Mouse (Mus musculus): ENCODE measurements around the gene Adgrl2. TPM values are rescaled to one million over a fixed set of nuclear protein-coding genes. Genes with fewer than 3 reads are reported as not detected.
A peak's percentile ranks its signal among the peaks of the same experiment; 100 is the strongest.

Adgrl2 gene
- polyA plus RNA-seq, 1 experiment from 2014 or later = 42.5 TPM

DNA sequence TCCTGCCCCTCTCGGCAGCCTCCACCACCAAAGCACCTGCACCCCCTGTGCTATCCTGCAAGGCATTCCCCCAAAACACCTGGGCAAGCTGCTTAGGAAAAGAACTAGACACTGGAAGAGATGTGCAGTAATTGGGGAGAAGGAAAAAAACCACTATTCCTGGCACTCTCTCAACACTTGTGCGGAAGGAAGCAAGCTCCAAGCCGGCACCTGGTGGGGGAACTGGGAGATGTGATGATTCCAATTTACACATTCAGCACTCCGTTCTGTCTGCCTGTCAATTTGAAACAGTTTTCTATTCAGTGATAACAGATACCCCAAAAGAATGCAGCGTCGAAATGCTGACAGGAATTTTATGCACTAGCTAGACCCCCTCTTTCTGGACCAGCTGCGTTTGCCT, 50.9 kb downstream of the Adgrl2 start:
- H3K4me1 ChIP-seq (replicated peaks; ENCODE audit: insufficient read depth, low read length) = 0 out of 2 replicates have a peak, but pooled peaks cover 6% of the 10 kb centered on the region
- no peaks in the 10 kb centered on the region for H3K9me3 ChIP-seq (replicated peaks; ENCODE audit: low read length)
- no peak overlapping the region for H3K27ac ChIP-seq
- no peaks in the 10 kb centered on the region for H3K27me3 ChIP-seq (ENCODE audit: insufficient read depth, low read length)
- H3K9ac ChIP-seq (ENCODE audit: low read depth, low read length) = no peak overlapping the region
- no peak for TF ChIP-seq CTCF (IDR thresholded peaks at IDR 0.05; ENCODE audit: low read depth)
- H3K4me3 ChIP-seq (replicated peaks; ENCODE audit: low read depth, low read length) = no peak overlapping the region
- 51% methylated on average over 7 of the region's 7 CpGs for WGBS
- DNase-seq (ENCODE audit: low spot score) (no peak), ATAC-seq (replicated peaks; ENCODE audit: low FRiP score, low read depth) (no peak)
- no peak overlapping the region for H3K4me2 ChIP-seq (ENCODE audit: low read length)
- no peaks in the 10 kb centered on the region for H3K36me3 ChIP-seq (ENCODE audit: insufficient read depth, low read length)

- Histone ChIP-seq H3K27ac (no peak overlapping the region), H3K27me3 (ENCODE audit: insufficient read depth, low read length) (no peaks in the 10 kb centered on the region), H3K36me3 (ENCODE audit: insufficient read depth, low read length) (no peaks in the 10 kb centered on the region), H3K9ac (ENCODE audit: low read depth, low read length) (no peak overlapping the region), H3K9me3 (replicated peaks; ENCODE audit: low read length) (no peaks in the 10 kb centered on the region), H3K4me2 (ENCODE audit: low read length) (no peak overlapping the region), H3K4me3 (replicated peaks; ENCODE audit: low read depth, low read length) (no peak overlapping the region), H3K4me1 (replicated peaks; ENCODE audit: insufficient read depth, low read length) (0 out of 2 replicates have a peak, but pooled peaks cover 6% of the 10 kb centered on the region)
- no peak for TF ChIP-seq CTCF (IDR thresholded peaks at IDR 0.05; ENCODE audit: low read depth)
- ATAC-seq (replicated peaks; ENCODE audit: low FRiP score, low read depth) (no peak), DNase-seq (ENCODE audit: low spot score) (no peak)
- 82% methylated on average over 9 of the region's 9 CpGs for WGBS
Observed at GRCm38 (mm10) chr3:148935056-148935455, 55.3 kb downstream of the Adgrl2 start.

GRCm38 (mm10) chr3:148934279-148934678, 56.1 kb downstream of the Adgrl2 start:
- DNase-seq (ENCODE audit: low spot score) (no peak), ATAC-seq (replicated peaks; ENCODE audit: low FRiP score, low read depth) (no peak)
- Histone ChIP-seq H3K36me3 (ENCODE audit: insufficient read depth, low read length) (no peaks in the 10 kb centered on the region), H3K4me1 (replicated peaks; ENCODE audit: insufficient read depth, low read length) (0 out of 2 replicates have a peak, but pooled peaks cover 1% of the 10 kb centered on the region), H3K9ac (ENCODE audit: low read depth, low read length) (no peak overlapping the region), H3K27ac (no peak overlapping the region), H3K4me2 (ENCODE audit: low read length) (no peak overlapping the region), H3K9me3 (replicated peaks; ENCODE audit: low read length) (no peaks in the 10 kb centered on the region), H3K27me3 (ENCODE audit: insufficient read depth, low read length) (no peaks in the 10 kb centered on the region), H3K4me3 (replicated peaks; ENCODE audit: low read depth, low read length) (no peak overlapping the region)
- 82% methylated on average over 5 of the region's 5 CpGs for WGBS
- no peak for TF ChIP-seq CTCF (IDR thresholded peaks at IDR 0.05; ENCODE audit: low read depth)

DNA sequence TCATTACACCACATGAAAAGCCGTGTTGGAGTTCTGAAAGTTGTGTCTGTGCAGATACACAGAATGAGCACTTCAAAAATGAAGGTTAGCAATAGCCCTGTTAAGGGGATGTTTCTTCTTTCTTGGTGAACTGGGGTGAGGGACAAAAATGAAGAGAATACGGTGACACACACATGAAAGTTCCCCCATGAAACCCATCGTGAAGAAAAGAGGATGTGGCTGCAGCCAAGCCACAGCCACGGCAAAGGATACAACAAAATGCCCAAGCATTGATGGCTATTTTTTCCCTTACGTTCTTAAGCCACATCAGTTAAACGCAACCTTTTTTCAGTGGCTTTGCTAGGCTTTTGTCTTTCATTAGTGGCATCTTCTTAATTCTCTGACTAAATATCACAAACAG, 57.2 kb downstream of the Adgrl2 start:
- no peaks in the 10 kb centered on the region for H3K9me3 ChIP-seq (replicated peaks; ENCODE audit: low read length)
- no peaks in the 10 kb centered on the region for H3K4me1 ChIP-seq (replicated peaks; ENCODE audit: insufficient read depth, low read length)
- no peak overlapping the region for H3K4me3 ChIP-seq (replicated peaks; ENCODE audit: low read depth, low read length)
- 78% methylated on average over 6 of the region's 6 CpGs for WGBS
- H3K36me3 ChIP-seq (ENCODE audit: insufficient read depth, low read length) = no peaks in the 10 kb centered on the region
- TF ChIP-seq CTCF (IDR thresholded peaks at IDR 0.05; ENCODE audit: low read depth) = no peak
- no peak overlapping the region for H3K27ac ChIP-seq
- ATAC-seq (replicated peaks; ENCODE audit: low FRiP score, low read depth) = no peak
- H3K27me3 ChIP-seq (ENCODE audit: insufficient read depth, low read length) = no peaks in the 10 kb centered on the region
- no peak for DNase-seq (ENCODE audit: low spot score)
- no peak overlapping the region for H3K9ac ChIP-seq (ENCODE audit: low read depth, low read length)
- no peak overlapping the region for H3K4me2 ChIP-seq (ENCODE audit: low read length)

DNA sequence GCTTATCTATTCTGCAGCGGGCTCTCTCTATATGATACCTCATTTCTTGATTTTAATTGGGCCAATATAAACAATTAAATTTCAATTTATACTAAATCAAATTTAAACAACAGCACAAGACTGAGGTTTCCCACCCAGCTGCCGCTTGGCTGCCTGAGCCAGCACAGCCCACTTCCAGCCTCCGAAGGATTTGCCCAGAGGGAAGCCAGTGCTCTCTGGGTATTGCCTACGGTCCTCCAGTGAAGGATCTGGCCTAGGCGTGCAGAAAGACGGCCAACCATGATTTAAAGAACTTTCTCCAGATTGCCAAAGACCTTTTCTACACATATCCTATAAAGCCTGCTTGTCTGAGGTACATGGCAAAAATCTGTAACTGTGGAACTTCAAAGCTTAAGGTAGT, 59.4 kb downstream of the Adgrl2 start:
- no peak for DNase-seq (ENCODE audit: low spot score)

DNA sequence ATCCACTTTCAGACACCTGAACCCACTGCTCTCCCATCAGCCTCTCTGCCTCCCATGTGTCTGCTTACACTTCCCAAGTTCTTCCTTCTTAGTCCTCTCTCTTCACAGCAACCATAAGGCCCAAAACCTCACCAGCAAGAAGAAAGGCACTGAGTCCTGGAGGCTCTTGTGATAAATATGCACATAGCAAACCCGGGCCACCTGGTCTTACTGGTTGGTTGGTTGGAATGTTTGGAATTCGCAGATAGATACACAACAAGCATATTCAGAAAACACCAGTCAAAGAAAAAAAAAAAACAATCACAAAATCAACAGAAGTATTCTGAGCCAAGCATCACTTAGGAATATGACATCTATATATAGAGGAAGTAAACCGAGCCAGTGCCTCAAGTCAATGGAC, 64.0 kb downstream of the Adgrl2 start:
- DNase-seq (ENCODE audit: low spot score) = no peak
- Histone ChIP-seq H3K36me3 (ENCODE audit: insufficient read depth, low read length) (no peaks in the 10 kb centered on the region), H3K27ac (peak overlapping the region; percentile 47; the same call in 1 of the 2 replicates)

More for the DNA sequence above, 59.4 kb downstream of the Adgrl2 start:
- WGBS = 70% methylated on average over 6 of the region's 6 CpGs
- Histone ChIP-seq H3K27me3 (ENCODE audit: insufficient read depth, low read length) (no peaks in the 10 kb centered on the region), H3K4me2 (ENCODE audit: low read length) (no peak overlapping the region), H3K4me1 (replicated peaks; ENCODE audit: insufficient read depth, low read length) (no peaks in the 10 kb centered on the region), H3K9me3 (replicated peaks; ENCODE audit: low read length) (no peaks in the 10 kb centered on the region), H3K27ac (no peak overlapping the region), H3K9ac (ENCODE audit: low read depth, low read length) (no peak overlapping the region), H3K4me3 (replicated peaks; ENCODE audit: low read depth, low read length) (no peak overlapping the region), H3K36me3 (ENCODE audit: insufficient read depth, low read length) (no peaks in the 10 kb centered on the region)
- no peak for TF ChIP-seq CTCF (IDR thresholded peaks at IDR 0.05; ENCODE audit: low read depth)
- no peak for ATAC-seq (replicated peaks; ENCODE audit: low FRiP score, low read depth)

DNA sequence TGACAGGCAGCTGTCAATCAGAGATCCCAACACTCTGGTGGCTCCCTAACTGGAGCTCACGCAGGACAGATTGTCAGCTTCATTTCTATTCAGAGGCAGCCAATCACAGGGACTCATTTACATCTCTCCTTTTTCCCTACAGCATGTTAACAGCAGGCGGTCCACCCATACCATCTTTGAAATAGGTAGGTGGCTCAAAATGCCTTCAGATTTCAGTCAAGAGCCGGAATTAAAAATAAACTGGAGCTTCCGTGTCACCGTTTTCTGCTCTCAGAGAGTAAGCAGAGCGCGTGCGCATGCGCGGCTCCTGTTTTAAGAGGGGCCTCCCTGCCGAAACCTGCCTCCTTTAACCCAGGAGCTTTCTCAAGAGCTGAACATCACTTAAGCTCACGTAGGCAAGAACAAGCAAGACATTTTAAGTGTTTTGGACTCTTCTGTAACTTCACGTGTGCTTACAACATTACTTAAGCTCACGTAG, 67.7 kb downstream of the Adgrl2 start:
- H3K9ac ChIP-seq (ENCODE audit: low read depth, low read length) = no peak overlapping the region
- H3K27ac ChIP-seq = peak overlapping the region; percentile 47
- ATAC-seq (replicated peaks; ENCODE audit: low FRiP score, low read depth) = no peak
- 80% methylated on average over 14 of the region's 14 CpGs for WGBS
- no peak for DNase-seq (ENCODE audit: low spot score)
- H3K4me3 ChIP-seq (replicated peaks; ENCODE audit: low read depth, low read length) = no peak overlapping the region
- no peaks in the 10 kb centered on the region for H3K36me3 ChIP-seq (ENCODE audit: insufficient read depth, low read length)
- no peak overlapping the region for H3K4me2 ChIP-seq (ENCODE audit: low read length)
- H3K27me3 ChIP-seq (ENCODE audit: insufficient read depth, low read length) = no peaks in the 10 kb centered on the region
- no peak for TF ChIP-seq CTCF (IDR thresholded peaks at IDR 0.05; ENCODE audit: low read depth)
- H3K4me1 ChIP-seq (replicated peaks; ENCODE audit: insufficient read depth, low read length) = peaks cover 12% of the 10 kb centered on the region; the same call in 1 of the 2 replicates
- no peaks in the 10 kb centered on the region for H3K9me3 ChIP-seq (replicated peaks; ENCODE audit: low read length)

More for the DNA sequence above, 64.0 kb downstream of the Adgrl2 start:
- no peaks in the 10 kb centered on the region for H3K4me1 ChIP-seq (replicated peaks; ENCODE audit: insufficient read depth, low read length)
- H3K4me2 ChIP-seq (ENCODE audit: low read length) = no peak overlapping the region
- H3K9me3 ChIP-seq (replicated peaks; ENCODE audit: low read length) = no peaks in the 10 kb centered on the region
- no peak overlapping the region for H3K9ac ChIP-seq (ENCODE audit: low read depth, low read length)
- H3K4me3 ChIP-seq (replicated peaks; ENCODE audit: low read depth, low read length) = no peak overlapping the region
- no peak for TF ChIP-seq CTCF (IDR thresholded peaks at IDR 0.05; ENCODE audit: low read depth)
- no peak; the same call in 1 of the 2 replicates for ATAC-seq (replicated peaks; ENCODE audit: low FRiP score, low read depth)
- H3K27me3 ChIP-seq (ENCODE audit: insufficient read depth, low read length) = no peaks in the 10 kb centered on the region
- WGBS = 54% methylated on average over 3 of the region's 3 CpGs

Data from kidney, postnatal 0 days (tissue).